Mouse (Mus musculus) kidney, adult 2 months (tissue): Measurements from ENCODE around the gene Osbpl2. TPM values are rescaled to one million over a fixed set of nuclear protein-coding genes. Genes with fewer than 3 reads are reported as not detected.
A peak's percentile ranks its signal among the peaks of the same experiment; 100 is the strongest.

ENCODE experiments used
- DNase-seq: peaks from one replicate; pipeline ENCODE4 v3.0.0; 2021
- H3K27ac ChIP-seq: fragments of 200-500 bp; 2 replicates; pipeline ENCODE4 v1.5.1; 2012; ENCODE audit warnings: low read depth, low read length, control low read depth, inconsistent platforms; ENCODE audit not compliant: insufficient read depth
- H3K27me3 ChIP-seq: fragments of 200-500 bp; replicated peaks from 2 replicates; pipeline ENCODE4 v1.6.1; 2012; ENCODE audit warnings: mild to moderate bottlenecking, moderate library complexity, low read length, inconsistent platforms; ENCODE audit not compliant: control insufficient read depth, insufficient read depth
- H3K36me3 ChIP-seq: fragments of 200-500 bp; 2 replicates; pipeline ENCODE4 v1.6.1; 2012; ENCODE audit warnings: mild to moderate bottlenecking, moderate library complexity, low read length, inconsistent platforms; ENCODE audit not compliant: control insufficient read depth, insufficient read depth
- H3K4me1 ChIP-seq: fragments of 200-500 bp; 2 replicates; pipeline ENCODE4 v1.6.1; 2011; ENCODE audit warnings: low read length; ENCODE audit not compliant: control insufficient read depth, insufficient read depth
- H3K4me3 ChIP-seq: fragments of 200-500 bp; 2 replicates; pipeline ENCODE4 v1.5.1; 2011; ENCODE audit warnings: mild to moderate bottlenecking, low read depth, low read length, control low read depth; ENCODE audit not compliant: insufficient read depth
- CTCF ChIP-seq: fragments of 200-500 bp; conservative IDR thresholded peaks from 2 replicates; pipeline ENCODE4 v1.5.1; 2011; ENCODE audit warnings: low read depth, mild to moderate bottlenecking, control low read depth, low read length, moderate library complexity, mixed read lengths; ENCODE audit not compliant: insufficient read depth, insufficient read length
- POLR2A ChIP-seq: fragments of 200-500 bp; IDR thresholded peaks from one replicate; pipeline ENCODE4 v1.6.1; 2011; ENCODE audit warnings: low read depth, low read length, control low read depth
- WGBS: fragments of 180-500 bp; shearing (Covaris S2); methylation state at CpG from one replicate; pipeline ENCODE4 v1.1.7; 2018; 5-methylcytosine and 5-hydroxymethylcytosine counted together
- polyA plus RNA-seq: library from polyadenylated mRNA; depleted of rRNA; stranded (reverse); fragments of >200 nt; gene quantifications from 2 replicates; pipeline ENCODE4 v1.2.3, GENCODE M21; 2012; rRNA removed

Gene Osbpl2
- 30.3 and 33.8 TPM in 2 replicates for polyA plus RNA-seq

DNA sequence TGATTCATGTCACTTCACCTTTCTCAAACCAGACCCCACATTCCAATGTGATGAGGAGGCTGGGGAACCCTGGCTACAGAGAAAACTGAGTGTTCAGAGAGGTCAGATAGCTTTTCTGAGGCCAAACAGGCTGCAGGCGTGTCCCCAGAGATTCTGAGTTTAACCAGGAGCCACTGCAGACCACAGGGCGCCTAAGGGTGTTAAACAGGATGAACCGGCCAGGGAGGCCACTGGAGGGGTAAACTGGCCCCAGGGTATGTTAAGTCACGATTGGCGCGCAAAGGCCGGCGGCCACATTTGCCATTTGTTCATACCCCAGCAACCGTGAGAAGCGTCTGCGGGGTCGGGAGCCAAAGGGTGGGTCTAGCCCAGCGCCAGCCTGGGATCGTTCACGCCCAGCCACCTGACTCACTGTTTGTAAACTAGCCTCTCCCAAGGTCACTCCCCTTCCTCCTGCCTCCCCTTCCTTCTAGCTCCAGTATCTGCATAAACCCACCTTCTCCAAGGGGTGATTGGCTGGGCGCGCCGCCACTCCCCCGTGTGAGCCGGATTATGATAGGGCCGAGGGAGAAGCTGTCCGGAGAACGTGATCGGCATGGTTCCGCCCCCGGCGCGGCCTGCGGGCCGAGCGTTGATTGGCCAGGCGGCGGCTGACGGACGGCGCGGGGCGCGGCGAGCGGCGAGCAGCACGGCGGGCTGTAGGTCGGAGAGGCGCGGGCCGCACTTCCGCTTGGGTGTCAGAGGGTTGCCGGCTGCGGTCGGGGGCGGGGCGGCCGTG, at the start of gene Osbpl2:
Gene Osbpl2 (plus strand): TSS at position 646 of the 778 bp plus-strand sequence.
- H3K27me3 ChIP-seq, result no peaks in the 10 kb centered on the region

GRCm38 (mm10) chr2:180069770-180070480, 49.2 kb upstream of the Osbpl2 start:
- 27% methylated on average over 20 of the region's 20 CpGs for WGBS
- Histone ChIP-seq H3K4me3 (peak overlapping the region; percentile 87), H3K27ac (peak overlapping the region; percentile 62), H3K27me3 (no peaks in the 10 kb centered on the region), H3K36me3 (no peaks in the 10 kb centered on the region), H3K4me1 (peaks cover 7% of the 10 kb centered on the region)
- TF ChIP-seq CTCF, result no peak
- TF ChIP-seq POLR2A, result no peak
- no peak for DNase-seq

More for the DNA sequence above, at the start of gene Osbpl2:
- peak; percentile 100 for DNase-seq
- TF ChIP-seq CTCF, result no peak
- H3K27ac ChIP-seq, result peak within 1 kb of the TSS; percentile 70
- H3K36me3 ChIP-seq, result no peaks in the 10 kb centered on the region
- peaks cover 12% of the 10 kb centered on the region for H3K4me1 ChIP-seq
- 1% methylated on average over 55 of the region's 55 CpGs for WGBS
- H3K4me3 ChIP-seq, result peak within 1 kb of the TSS; percentile 82

- TF ChIP-seq CTCF (no peak), POLR2A (peak; percentile 47)
- Histone ChIP-seq H3K36me3 (no peaks in the 10 kb centered on the region), H3K4me1 (peaks cover 7% of the 10 kb centered on the region)
Measured at GRCm38 (mm10) chr2:180070481-180071453, 48.3 kb upstream of the Osbpl2 start, which contains the start of gene Mtg2. Gene Mtg2, plus strand, starts transcription at chr2:180070588.

DNA sequence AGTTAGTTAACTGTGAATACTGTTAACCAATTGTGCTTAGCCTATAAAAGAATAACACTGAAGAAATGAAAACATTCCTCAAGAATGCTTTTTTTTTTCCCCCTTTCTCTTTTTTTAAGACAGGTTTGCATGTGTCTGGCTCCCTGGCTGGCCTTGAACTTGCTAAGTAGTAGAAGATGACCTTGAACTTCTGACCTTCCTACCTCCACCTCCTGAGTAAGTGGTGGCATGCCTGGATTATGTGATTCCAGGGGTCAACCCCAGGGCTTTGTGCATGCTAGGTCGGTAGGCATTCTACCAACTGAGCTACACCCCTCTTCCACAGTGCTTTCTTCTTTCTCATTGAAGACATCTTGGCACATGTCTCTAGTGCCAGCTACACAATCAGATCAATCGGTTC, 47.4 kb upstream of the Osbpl2 start:
- H3K36me3 ChIP-seq, result no peaks in the 10 kb centered on the region
- WGBS, result 69% methylated on average over 2 of the region's 2 CpGs
- no peak overlapping the region for H3K27ac ChIP-seq
- TF ChIP-seq POLR2A, result no peak
- no peak for TF ChIP-seq CTCF
- no peak overlapping the region for H3K4me3 ChIP-seq
- no peaks in the 10 kb centered on the region for H3K27me3 ChIP-seq
- H3K4me1 ChIP-seq, result peaks cover 7% of the 10 kb centered on the region
- no peak for DNase-seq

More at GRCm38 (mm10) chr2:180070481-180071453, 48.3 kb upstream of the Osbpl2 start, which contains the start of gene Mtg2:
- WGBS, result 3% methylated on average over 57 of the region's 58 CpGs
- DNase-seq, result peak; percentile 97
- Histone ChIP-seq H3K27me3 (no peaks in the 10 kb centered on the region), H3K27ac (peak within 1 kb of the TSS; percentile 62), H3K4me3 (peak within 1 kb of the TSS; percentile 87)

DNA sequence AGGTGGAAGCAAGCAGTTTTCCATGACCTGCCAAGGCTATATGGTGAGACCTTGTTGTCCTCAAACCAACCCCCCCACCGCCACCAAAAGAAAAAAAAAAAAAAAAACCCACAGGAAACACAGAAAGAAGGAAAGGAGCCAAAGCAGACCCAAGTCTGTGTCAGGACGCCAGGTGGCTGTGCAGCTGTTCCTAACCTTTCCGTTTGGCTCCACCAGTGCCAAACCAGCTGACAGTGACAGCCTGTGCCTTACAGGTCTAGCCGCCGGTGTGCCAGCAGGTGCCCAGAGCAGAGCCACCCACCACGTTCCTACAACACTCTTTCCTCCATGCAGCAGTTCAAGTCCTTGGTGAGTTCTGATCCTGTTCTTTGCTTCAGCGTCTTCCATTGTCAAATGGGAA, 46.2 kb upstream of the Osbpl2 start:
- no peak for DNase-seq
- no peak overlapping the region for H3K27ac ChIP-seq
- 92% methylated on average over 7 of the region's 7 CpGs for WGBS
- H3K36me3 ChIP-seq, result no peaks in the 10 kb centered on the region
- TF ChIP-seq CTCF (no peak), POLR2A (no peak)
- H3K27me3 ChIP-seq, result no peaks in the 10 kb centered on the region
- H3K4me3 ChIP-seq, result no peak overlapping the region
- H3K4me1 ChIP-seq, result peaks cover 7% of the 10 kb centered on the region

DNA sequence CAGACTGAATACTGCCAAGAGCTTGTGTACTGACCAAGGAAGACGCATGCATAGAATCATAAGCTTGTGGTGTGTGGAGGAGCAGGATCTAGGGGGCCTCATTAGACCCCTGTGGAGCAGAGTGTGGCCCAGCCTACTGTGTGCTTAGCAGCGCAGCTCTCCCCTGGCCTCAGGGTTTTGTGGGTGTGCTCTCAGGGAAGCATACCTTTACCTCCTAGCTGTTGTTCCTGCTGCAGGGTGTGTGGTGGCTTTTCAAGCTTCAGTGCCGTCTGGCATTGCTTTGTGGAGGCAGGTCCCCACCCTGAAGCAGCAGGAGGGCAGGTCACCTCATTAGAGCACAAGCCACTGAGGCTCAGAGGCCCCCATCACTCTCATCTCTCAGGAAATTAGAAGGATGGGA, 41.5 kb upstream of the Osbpl2 start:
- H3K27ac ChIP-seq, result no peak overlapping the region
- no peak overlapping the region for H3K4me3 ChIP-seq
- DNase-seq, result no peak
- no peaks in the 10 kb centered on the region for H3K36me3 ChIP-seq
- TF ChIP-seq POLR2A, result no peak
- no peak for TF ChIP-seq CTCF
- H3K27me3 ChIP-seq, result no peaks in the 10 kb centered on the region
- 86% methylated on average over 3 of the region's 3 CpGs for WGBS
- H3K4me1 ChIP-seq, result no peaks in the 10 kb centered on the region
